Mouse (Mus musculus) kidney, postnatal 36 days (tissue): ENCODE results near the gene Olfr96.
"Not testable (repeated sequence)": the region's sequence is repeated elsewhere in the genome, so short reads cannot be mapped to it uniquely, and the experiment has no call there.

Experiments used
- DNase-seq, 2 experiments: peaks; one replicate each; pipeline ENCODE4 v3.0.0; 2021 to 2022; ENCODE audit warnings: mixed read lengths in 2 of 2

Olfr96 gene

GRCm38 (mm10) chr17:37219846-37220245, at the start of gene Olfr96:
TSS of gene Olfr96 (plus strand) at chr17:37220146.
- DNase-seq = no peak

GRCm38 (mm10) chr17:37185474-37185873, 34.5 kb upstream of the Olfr96 start:
- no peak for DNase-seq

GRCm38 (mm10) chr17:37190711-37191110, 29.2 kb upstream of the Olfr96 start:
- peak; percentile 67 to 71 for DNase-seq

DNA sequence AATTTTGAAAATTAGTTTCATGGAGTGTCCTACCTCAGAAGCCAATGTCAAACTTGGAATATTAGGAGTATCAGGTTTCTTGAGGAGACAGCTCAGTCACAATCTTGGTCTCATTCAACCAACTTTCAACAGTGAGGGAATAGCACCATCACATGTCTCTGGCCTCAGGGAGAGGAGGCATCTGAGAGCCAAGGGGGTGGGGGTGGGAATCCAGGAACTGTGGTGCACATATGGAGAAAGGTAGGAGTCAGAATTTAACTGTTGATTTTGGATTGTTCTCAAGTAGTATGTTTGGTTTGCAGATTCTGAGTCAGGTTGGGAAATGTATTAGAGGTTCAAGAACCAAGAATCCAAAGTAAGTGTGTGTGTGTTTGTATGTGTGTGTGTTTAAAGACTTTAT, 26.9 kb upstream of the Olfr96 start:
- no peak for DNase-seq

GRCm38 (mm10) chr17:37193656-37194055, 26.3 kb upstream of the Olfr96 start, which contains the start of gene Ubd:
TSS of gene Ubd (plus strand) at chr17:37193892.
- no peak for DNase-seq

GRCm38 (mm10) chr17:37194782-37195181, 25.2 kb upstream of the Olfr96 start:
- no peak for DNase-seq

DNA sequence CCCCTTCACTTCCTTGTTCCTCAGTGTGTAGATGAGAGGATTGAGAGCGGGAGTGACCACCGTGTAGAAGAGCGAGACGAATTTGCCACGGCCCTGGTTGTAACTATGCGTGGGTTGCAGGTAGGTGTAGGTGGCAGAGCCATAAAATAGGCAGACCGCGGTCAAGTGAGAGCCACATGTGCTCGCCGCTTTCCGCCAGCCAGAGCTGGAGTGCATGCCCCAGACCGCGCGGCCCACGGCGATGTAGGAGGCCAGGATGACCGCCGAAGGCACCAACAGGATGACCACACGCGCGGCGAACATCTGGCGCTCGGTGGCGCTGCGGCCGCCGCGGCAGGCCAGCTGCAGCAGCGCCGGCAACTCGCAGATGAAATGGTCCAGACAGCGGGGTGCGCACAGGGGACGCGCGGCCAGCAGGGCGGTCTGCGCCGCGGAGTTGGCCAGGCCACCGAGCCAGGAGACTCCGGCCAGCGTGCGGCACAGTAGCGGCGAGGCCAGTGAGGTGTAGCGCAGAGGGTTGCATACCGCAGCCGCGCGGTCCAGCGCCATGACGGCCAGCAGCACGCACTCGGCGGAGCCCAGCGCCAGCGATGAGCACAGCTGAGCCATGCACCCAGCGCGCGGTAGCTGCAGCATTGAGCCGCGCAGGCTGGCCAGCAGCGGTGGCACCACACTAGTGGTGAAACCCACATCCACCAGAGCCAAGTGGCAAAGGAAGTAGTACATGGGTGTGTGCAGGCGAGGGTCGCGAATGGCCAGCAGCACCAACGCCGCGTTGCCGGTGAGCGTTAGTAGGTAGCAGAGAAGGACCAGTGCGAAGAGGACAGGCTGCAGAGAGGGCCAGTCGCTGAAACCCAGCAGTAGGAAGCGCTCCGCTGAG, 22.9 kb upstream of the Olfr96 start:
- peak in 1 of 2 experiments; percentile 23 for DNase-seq

DNA sequence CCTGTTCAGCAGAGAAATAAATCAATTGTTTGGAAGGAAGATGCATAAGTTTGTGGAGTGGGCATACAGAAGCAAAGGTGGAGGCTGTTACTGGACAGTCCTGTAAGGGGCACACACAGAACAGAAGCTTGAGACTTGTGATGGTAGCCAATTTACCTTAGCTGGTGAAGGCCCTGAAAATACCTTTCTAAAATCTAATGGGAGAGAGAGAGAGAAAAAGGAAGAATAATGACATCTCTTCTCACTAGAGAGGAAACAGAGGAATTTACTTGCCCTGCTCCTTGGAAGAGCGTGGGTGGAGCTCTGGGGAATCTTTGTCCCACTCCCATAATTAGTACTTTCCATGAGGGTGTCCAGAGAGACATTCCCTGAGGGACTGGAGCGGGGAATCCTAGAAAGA, 19.1 kb upstream of the Olfr96 start, which contains the start of gene Olfr94:
Olfr94 (minus strand) TSS at position 101 of the 400 bp plus-strand sequence.
- DNase-seq = no peak

GRCm38 (mm10) chr17:37203206-37203916, 16.6 kb upstream of the Olfr96 start:
- DNase-seq = peak; percentile 66 to 87

GRCm38 (mm10) chr17:37203917-37204236, 16.1 kb upstream of the Olfr96 start:
- no peak for DNase-seq

DNA sequence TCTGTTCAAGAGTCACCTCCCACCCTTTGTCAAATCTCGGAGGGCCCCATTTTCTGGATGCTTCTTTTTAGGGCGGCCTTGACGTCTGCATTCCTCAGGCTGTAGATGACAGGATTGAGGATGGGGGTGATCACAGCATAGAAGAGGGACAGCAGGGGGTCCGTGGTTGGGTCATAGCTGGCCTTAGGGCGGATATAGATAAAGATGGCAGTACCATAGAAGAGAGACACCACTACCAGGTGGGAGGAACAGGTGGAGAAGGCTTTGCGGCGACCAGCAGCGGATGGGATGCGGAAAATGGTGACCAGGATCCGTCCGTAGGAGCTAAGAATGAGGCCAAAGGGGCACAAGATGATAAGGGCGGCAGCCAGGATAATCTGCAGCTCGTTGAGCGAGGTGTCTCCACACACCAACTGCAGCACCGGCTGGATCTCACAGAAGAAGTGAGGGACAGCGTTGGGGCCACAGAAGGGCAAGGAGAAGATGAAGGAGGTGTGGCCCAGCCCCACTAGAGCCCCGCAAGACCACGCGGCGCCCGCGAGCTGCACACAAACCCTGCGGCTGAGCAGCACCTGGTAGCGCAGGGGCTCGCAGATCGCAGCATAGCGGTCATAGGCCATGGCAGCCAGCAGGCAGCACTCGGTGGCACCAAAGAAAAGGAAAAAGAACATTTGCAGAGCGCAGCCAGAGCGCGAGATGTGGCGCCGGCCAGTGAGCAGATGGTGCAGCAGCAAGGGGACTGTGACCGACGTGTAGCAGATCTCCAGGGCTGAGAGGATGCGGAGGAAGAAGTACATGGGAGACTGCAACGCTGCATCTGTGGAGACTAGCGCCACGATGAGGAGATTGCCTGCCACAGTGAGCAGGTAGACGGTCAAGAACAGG, 8.8 kb upstream of the Olfr96 start:
- no peak for DNase-seq

- no peak for DNase-seq
Measured at GRCm38 (mm10) chr17:37213018-37213417, 6.9 kb upstream of the Olfr96 start, which contains the start of gene Olfr95. TSS of gene Olfr95 (minus strand) at chr17:37213118.

DNA sequence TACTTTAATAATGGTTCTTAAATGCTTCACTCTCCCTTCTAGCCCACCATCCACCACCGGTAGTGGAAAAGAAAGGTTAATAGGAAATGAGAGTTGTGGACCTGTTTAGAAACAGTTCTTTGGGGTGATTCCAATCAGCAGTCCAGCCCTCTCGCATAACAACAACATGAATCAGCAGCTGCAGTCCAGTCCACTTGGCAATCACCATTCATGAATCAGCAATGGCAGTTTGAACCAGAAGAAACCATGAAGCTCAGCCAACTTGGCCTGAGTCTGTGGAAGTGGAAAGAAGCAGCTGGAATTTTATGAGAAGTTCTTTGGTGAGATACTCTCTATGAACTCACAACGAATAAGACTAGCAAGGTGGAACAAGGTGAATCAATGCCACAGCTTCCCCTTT, 1.5 kb upstream of the Olfr96 start:
- DNase-seq = no peak

DNA sequence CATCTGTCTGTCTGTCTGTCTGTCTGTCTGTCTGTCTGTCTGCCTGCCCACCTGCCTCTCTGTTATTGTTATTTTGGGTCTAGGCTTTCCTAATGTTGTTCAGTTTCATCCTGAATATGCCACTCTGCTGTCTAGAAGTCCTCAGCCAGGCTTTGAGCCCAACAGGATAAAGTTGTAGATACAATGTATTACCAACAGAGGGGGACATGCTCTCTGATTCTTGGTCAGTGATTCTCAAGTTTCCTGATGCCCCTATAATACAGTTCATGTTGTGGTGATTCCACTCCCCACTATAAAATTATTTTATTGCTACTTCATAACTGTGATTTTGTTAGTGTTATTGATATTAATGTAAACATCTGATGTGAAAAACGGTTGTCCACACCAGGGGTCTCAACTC, 1.9 kb downstream of the Olfr96 start:
- no peak for DNase-seq

DNA sequence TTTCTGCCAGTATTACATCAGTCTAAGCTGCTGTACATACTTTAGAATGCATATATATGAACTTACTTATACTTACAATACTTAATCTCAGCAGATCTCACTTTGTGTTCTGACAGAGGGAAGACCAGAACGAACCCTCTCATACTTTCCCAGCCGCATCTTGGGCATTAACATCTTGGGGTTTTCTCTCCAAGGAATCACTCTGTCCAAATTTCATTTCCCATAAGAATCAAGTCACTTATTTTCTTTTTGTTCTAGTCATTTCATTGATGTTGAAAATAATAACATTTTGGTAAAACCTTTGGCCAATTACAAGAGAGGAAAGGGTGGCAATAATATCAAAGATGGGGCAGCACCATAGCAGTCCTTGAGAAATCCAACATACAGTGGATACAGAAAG, 17.3 kb downstream of the Olfr96 start, which contains the start of gene Olfr97:
Olfr97 (minus strand) TSS at position 101 of the 400 bp plus-strand sequence.
- not testable (repeated sequence) for DNase-seq

DNA sequence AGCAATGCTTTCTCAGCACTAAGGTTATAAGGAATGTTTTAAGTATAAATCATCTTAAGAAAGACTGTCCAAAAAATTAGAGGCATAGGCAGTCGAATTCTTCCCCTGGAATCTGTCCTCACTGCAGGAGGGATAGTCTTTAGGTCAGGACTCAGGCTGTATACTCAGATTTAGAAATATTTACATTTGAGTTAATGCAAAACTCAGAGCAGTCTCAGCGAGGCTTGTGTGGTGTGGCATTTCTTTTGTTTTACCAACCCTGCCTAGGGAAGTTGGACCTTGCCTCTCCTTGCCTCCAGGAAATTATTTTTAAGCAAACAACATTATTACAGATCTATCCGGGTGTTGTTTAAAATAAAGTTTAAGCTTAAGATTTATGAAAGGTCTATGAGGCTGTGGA, 22.3 kb downstream of the Olfr96 start:
- DNase-seq = no peak

DNA sequence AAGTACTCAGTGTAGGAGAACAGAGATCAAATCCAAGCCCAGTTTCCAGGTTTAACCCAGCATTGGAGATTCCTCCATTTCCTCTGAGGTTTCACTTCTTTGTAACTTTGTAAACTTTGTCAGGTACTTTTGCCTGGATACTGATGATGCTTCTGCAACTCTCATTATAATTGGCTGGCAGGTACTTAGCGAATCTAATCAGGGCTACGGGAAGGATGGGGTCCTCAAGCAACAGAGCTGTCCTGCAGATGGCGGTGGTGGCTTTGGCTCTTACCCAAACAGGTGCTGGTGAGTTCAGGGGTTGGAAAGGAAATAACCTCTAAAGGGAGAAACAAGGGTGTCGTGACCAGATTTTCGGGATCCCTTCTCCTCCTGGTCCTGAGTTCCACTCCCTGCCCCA, 26.8 kb downstream of the Olfr96 start:
- peak; percentile 23 to 44 for DNase-seq

DNA sequence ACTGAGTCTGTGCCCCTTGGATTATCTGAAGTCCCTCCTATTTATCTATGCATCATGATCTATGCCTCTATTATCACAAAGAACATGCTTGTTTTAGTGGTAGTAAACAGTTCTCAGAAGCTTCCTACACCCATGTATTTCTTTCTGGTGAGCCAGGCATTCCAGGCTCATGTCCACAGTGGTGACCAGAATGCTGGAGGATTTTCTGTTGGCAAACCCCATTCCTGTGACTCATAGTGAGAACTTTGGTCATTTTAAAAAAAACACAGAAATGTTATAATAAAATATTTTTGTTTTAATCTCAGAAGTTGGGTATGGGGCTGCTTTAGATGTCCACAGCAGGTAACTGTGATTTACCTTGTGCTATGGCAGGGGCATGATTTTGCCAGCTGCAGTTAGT, 29.5 kb downstream of the Olfr96 start:
- no peak for DNase-seq

- peak in 1 of 2 experiments; percentile 52 for DNase-seq
Measured at GRCm38 (mm10) chr17:37250544-37250943, 30.6 kb downstream of the Olfr96 start.

GRCm38 (mm10) chr17:37263626-37264025, 43.7 kb downstream of the Olfr96 start, which contains the start of gene Olfr98:
TSS of gene Olfr98 (minus strand) at chr17:37263749.
- no peak for DNase-seq

GRCm38 (mm10) chr17:37270058-37270701, 50.2 kb downstream of the Olfr96 start, which contains the start of gene H2-M3:
TSS of gene H2-M3 (plus strand) at chr17:37270220.
- DNase-seq = peak; percentile 91 to 93

GRCm38 (mm10) chr17:37270702-37271092, 50.8 kb downstream of the Olfr96 start:
- peak; percentile 65 to 69 for DNase-seq
